Mouse (Mus musculus): Measurements from ENCODE around the gene Grb7. TPM values are rescaled to one million over a fixed set of nuclear protein-coding genes. Genes with fewer than 3 reads are reported as not detected.

Gene Grb7
- total and polyA plus RNA-seq, 3 experiments = 4.5 to 11.5 (median 8.0) TPM

- no peak for TF ChIP-seq MYC (IDR thresholded peaks at IDR 0.05; ENCODE audit: low read depth, low read length)
- TF ChIP-seq ZC3H11A (IDR thresholded peaks at IDR 0.05; ENCODE audit: low read depth, low read length) = no peak
- TF ChIP-seq SMC3 (IDR thresholded peaks at IDR 0.05; ENCODE audit: low read depth, low read length) = no peak
- TF ChIP-seq TCF12 (IDR thresholded peaks at IDR 0.05; ENCODE audit: low read depth, low read length) = no peak
- no peak for TF ChIP-seq ELF1 (IDR thresholded peaks at IDR 0.05; ENCODE audit: low read depth, low read length)
- no peak for TF ChIP-seq ZMIZ1 (IDR thresholded peaks at IDR 0.05; ENCODE audit: low read depth, low read length)
- H3K36me3 ChIP-seq (replicated peaks in 1 of 2; ENCODE audit: control insufficient read depth in 1 of 2, insufficient read depth in 1 of 2, low read length in 1 of 2) = no peaks in the 10 kb centered on the region
- peaks cover 94% of the 10 kb centered on the region for H3K27me3 ChIP-seq (replicated peaks)
- H3K4me2 ChIP-seq (ENCODE audit: insufficient read depth, low read depth, poor library complexity, severe bottlenecking) = no peak overlapping the region
- H3K9ac ChIP-seq (ENCODE audit: insufficient read depth, low read depth) = no peak overlapping the region
- in situ Hi-C loops (cut with MboI; ENCODE audit: low pct_ligation_motif_present, low pct_unique_long_range_greater_than_20kb, low sequenced_read_pairs) (no loop called here), dilution Hi-C loops (cut with MboI; ENCODE audit: extremely low pct_ligation_motif_present, extremely low pct_unique_long_range_greater_than_20kb, low sequenced_read_pairs) (no loop called here)
- no peaks in the 10 kb centered on the region for H3K79me2 ChIP-seq (replicated peaks; ENCODE audit: control insufficient read depth, extremely low read depth, insufficient read depth, poor library complexity, severe bottlenecking)
- DNase-seq (ENCODE audit: extremely low read depth) = no peak
- no peaks in the 10 kb centered on the region; a peak in 2 of 4 replicates for H3K4me1 ChIP-seq (ENCODE audit: control insufficient read depth in 1 of 2, insufficient read depth in 2 of 2)
- no peak overlapping the region for H3K27ac ChIP-seq (ENCODE audit: insufficient read depth, low read depth)
- H3K4me3 ChIP-seq (replicated peaks in 1 of 3; ENCODE audit: low read depth in 2 of 3, low read length in 2 of 3, poor library complexity in 1 of 3) = no peak overlapping the region
- no peaks in the 10 kb centered on the region for H3K9me3 ChIP-seq (replicated peaks; ENCODE audit: low read length)
Observed at GRCm38 (mm10) chr11:98413731-98414130, 32.5 kb upstream of the Grb7 start.

- TF ChIP-seq HCFC1 (IDR thresholded peaks at IDR 0.05; ENCODE audit: low read depth, low read length) = no peak
- no peak for TF ChIP-seq USF1 (IDR thresholded peaks at IDR 0.05; ENCODE audit: low read depth, low read length)
- no peak for TF ChIP-seq POLR2AphosphoS2 (IDR thresholded peaks at IDR 0.05; ENCODE audit: low read depth, low read length)
- TF ChIP-seq UBTF (IDR thresholded peaks at IDR 0.05; ENCODE audit: low read depth, low read length) = no peak
- no peak for TF ChIP-seq CHD1 (IDR thresholded peaks at IDR 0.05; ENCODE audit: low read depth, low read length)
- TF ChIP-seq RCOR1 (conservative IDR thresholded peaks at IDR 0.05; ENCODE audit: low read depth, low read length) = no peak
- no peak for TF ChIP-seq MYC (IDR thresholded peaks at IDR 0.05; ENCODE audit: low read depth, low read length)
- H3K36me3 ChIP-seq (replicated peaks in 1 of 2; ENCODE audit: control insufficient read depth in 1 of 2, insufficient read depth in 1 of 2, low read length in 1 of 2) = no peaks in the 10 kb centered on the region
- no peak for DNase-seq (ENCODE audit: extremely low read depth)
- H3K4me1 ChIP-seq (ENCODE audit: control insufficient read depth in 1 of 2, insufficient read depth in 2 of 2) = no peaks in the 10 kb centered on the region; a peak in 2 of 4 replicates
- peaks cover 94% of the 10 kb centered on the region for H3K27me3 ChIP-seq (replicated peaks)
- no peak overlapping the region for H3K9ac ChIP-seq (ENCODE audit: insufficient read depth, low read depth)
- dilution Hi-C loops (cut with MboI; ENCODE audit: extremely low pct_ligation_motif_present, extremely low pct_unique_long_range_greater_than_20kb, low sequenced_read_pairs) = no loop called here
- no peaks in the 10 kb centered on the region for H3K79me2 ChIP-seq (replicated peaks; ENCODE audit: control insufficient read depth, extremely low read depth, insufficient read depth, poor library complexity, severe bottlenecking)
- H3K9me3 ChIP-seq (replicated peaks; ENCODE audit: low read length) = no peaks in the 10 kb centered on the region
- in situ Hi-C loops (cut with MboI; ENCODE audit: low pct_ligation_motif_present, low pct_unique_long_range_greater_than_20kb, low sequenced_read_pairs) = no loop called here
- no peak overlapping the region for H3K4me2 ChIP-seq (ENCODE audit: insufficient read depth, low read depth, poor library complexity, severe bottlenecking)
- H3K4me3 ChIP-seq (replicated peaks in 1 of 3; ENCODE audit: low read depth in 2 of 3, low read length in 2 of 3, poor library complexity in 1 of 3) = no peak overlapping the region
- H3K27ac ChIP-seq (ENCODE audit: insufficient read depth, low read depth) = no peak overlapping the region
Observed at GRCm38 (mm10) chr11:98414162-98414561, 32.0 kb upstream of the Grb7 start.

GRCm38 (mm10) chr11:98417074-98417473 is 29.1 kb upstream of the Grb7 start:
- Histone ChIP-seq H3K9me3 (replicated peaks; ENCODE audit: low read length) (no peaks in the 10 kb centered on the region), H3K27ac (ENCODE audit: insufficient read depth, low read depth) (no peak overlapping the region), H3K4me2 (ENCODE audit: insufficient read depth, low read depth, poor library complexity, severe bottlenecking) (no peak overlapping the region), H3K27me3 (replicated peaks) (peaks cover 96% of the 10 kb centered on the region), H3K4me3 (replicated peaks in 1 of 3; ENCODE audit: low read depth in 2 of 3, low read length in 2 of 3, poor library complexity in 1 of 3) (no peak overlapping the region), H3K79me2 (replicated peaks; ENCODE audit: control insufficient read depth, extremely low read depth, insufficient read depth, poor library complexity, severe bottlenecking) (no peaks in the 10 kb centered on the region), H3K4me1 (ENCODE audit: control insufficient read depth in 1 of 2, insufficient read depth in 2 of 2) (no peaks in the 10 kb centered on the region; a peak in 3 of 4 replicates), H3K9ac (ENCODE audit: insufficient read depth, low read depth) (no peak overlapping the region), H3K36me3 (replicated peaks in 1 of 2; ENCODE audit: control insufficient read depth in 1 of 2, insufficient read depth in 1 of 2, low read length in 1 of 2) (no peaks in the 10 kb centered on the region)
- TF ChIP-seq ZMIZ1 (IDR thresholded peaks at IDR 0.05; ENCODE audit: low read depth, low read length) = no peak
- TF ChIP-seq ZKSCAN1 (IDR thresholded peaks at IDR 0.05; ENCODE audit: borderline replicate concordance, low read depth, low read length) = no peak
- TF ChIP-seq MAZ (IDR thresholded peaks at IDR 0.05; ENCODE audit: low read depth, low read length) = no peak
- dilution Hi-C loops (cut with MboI; ENCODE audit: extremely low pct_ligation_motif_present, extremely low pct_unique_long_range_greater_than_20kb, low sequenced_read_pairs) (no loop called here), in situ Hi-C loops (cut with MboI; ENCODE audit: low pct_ligation_motif_present, low pct_unique_long_range_greater_than_20kb, low sequenced_read_pairs) (no loop called here)
- no peak for DNase-seq (ENCODE audit: extremely low read depth)
